ENCODE assay signal across 8 mouse cellular contexts in the genomic region with DNA sequence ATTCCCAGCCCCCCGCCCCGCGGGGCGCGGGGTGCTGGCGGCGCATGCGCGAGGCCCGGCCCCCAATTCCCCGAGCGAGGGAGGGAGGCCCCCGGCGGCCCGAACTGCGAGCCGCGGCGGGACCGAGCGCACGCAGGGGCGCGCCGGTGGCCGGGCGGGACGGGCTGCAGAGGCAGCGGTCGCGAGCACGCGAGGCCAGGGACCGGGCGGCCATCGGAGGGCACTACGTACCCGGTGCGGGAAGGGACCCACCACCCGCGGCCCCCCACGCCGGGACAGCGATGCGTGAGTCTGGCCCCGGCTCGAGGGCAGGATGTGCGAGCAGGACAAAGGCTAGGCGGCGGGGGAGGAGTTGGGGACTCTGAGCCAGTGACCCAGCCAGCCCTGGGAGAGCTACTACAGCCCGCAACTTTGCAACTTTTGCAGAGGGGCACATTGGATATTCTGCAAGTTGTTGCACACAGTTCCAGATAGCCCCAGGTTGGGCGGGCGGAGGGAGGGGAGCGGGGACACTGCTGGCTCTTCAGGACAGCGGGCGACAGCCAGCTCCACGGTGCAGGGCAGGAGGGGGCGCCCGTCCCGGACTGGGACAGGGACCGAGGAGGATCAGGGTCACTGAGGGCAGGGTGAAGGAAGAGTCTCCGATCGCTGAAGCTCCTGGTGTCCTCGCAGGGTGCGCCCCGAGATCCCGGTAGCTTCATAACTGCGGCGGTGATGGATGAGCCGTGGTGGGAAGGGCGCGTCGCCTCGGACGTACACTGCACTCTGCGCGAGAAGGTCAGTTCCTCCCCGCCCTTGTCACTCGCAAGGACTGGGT. TPM values are rescaled to one million over a fixed set of nuclear protein-coding genes. Genes with fewer than 3 reads are reported as not detected.
DNase-seq lines count a peak whose midpoint lies in the region; ATAC-seq and TF ChIP-seq lines count a peak whose summit lies in the region.

A gene (plus strand): TSS at position 102 of the 817 bp plus-strand sequence.

- no peaks in the 10 kb centered on the region for H3K27me3 ChIP-seq in forebrain, embryonic 15.5 days

- peak; percentile 89 for ATAC-seq in forebrain, embryonic 15.5 days (replicated peaks)
- ATAC-seq in megakaryocyte, adult 5-6 weeks (ENCODE audit: poor library complexity, severe bottlenecking) = peak; percentile 76

- no peaks in the 10 kb centered on the region for H3K9me3 ChIP-seq in forebrain, embryonic 15.5 days

- H3K4me3 ChIP-seq in forebrain, embryonic 15.5 days = peak within 1 kb of the TSS; percentile 70
- H3K4me3 ChIP-seq in left cerebral cortex, adult 2 months = peak within 1 kb of the TSS; percentile 86

- H3K9ac ChIP-seq in forebrain, embryonic 15.5 days (replicated peaks) = peak within 1 kb of the TSS; percentile 66

- DNase-seq in Muller cell, postnatal 12 days (ENCODE audit: inconsistent ontology term) = peak; percentile 90
- peak; percentile 73 for DNase-seq in cerebellum, adult 11-12 months
- DNase-seq in heart, postnatal 4 days = peak; percentile 81
- peak in 1 of 2 experiments; percentile 67 for DNase-seq in left cerebral cortex, adult 2 months (ENCODE audit: extremely low spot score in 1 of 2, low spot score in 2 of 2)
- DNase-seq in right cerebral cortex, adult 2 months (ENCODE audit: low spot score in 2 of 2) = peak; percentile 15 to 53
- DNase-seq in urinary bladder, postnatal 36 days (ENCODE audit: low spot score in 2 of 2) = peak; percentile 31 to 39

- peak; percentile 7; the same call in 1 of the 2 replicates for TF ChIP-seq CTCF in left cerebral cortex, adult 2 months (IDR thresholded peaks at IDR 0.05)

- H3K4me1 ChIP-seq in forebrain, embryonic 15.5 days = peaks cover 18% of the 10 kb centered on the region

- no peaks in the 10 kb centered on the region for H3K36me3 ChIP-seq in forebrain, embryonic 15.5 days

- H3K4me2 ChIP-seq in forebrain, embryonic 15.5 days (replicated peaks) = peak within 1 kb of the TSS; percentile 71

- WGBS in forebrain, embryonic 15.5 days = under 1% methylated on average over 77 of the region's 79 CpGs

- H3K27ac ChIP-seq in forebrain, embryonic 15.5 days (replicated peaks) = peak within 1 kb of the TSS; percentile 72
- H3K27ac ChIP-seq in left cerebral cortex, adult 2 months = peak within 1 kb of the TSS; percentile 81

- intact Hi-C loops in left cerebral cortex, adult 2 months (cut with DNase I) = loop anchor here (5.0 kb wide), 1 partner anchor 58 kb away; a partner anchor contains a TSS

RNA-seq across cellular contexts. Expression of the gene that starts here (rescaled TPM):
- 11.7 and 13.5 TPM in 2 replicates for polyA plus RNA-seq in forebrain, embryonic 15.5 days (2015; fragmentation: Nextera tagmentation; extraction: Ambion mirVana)
- total RNA-seq in heart, postnatal 4 days (2021) = 10 to 100 TPM; 10.4 to 12.0 TPM
- total RNA-seq in left cerebral cortex, adult 2 months (2021) = 1 to 10 TPM; 3.8 to 4.6 TPM
- total RNA-seq in megakaryocyte, adult 5-6 weeks (2015) = not detected in 2 replicates
- not detected in 2 replicates for total RNA-seq in megakaryocyte, adult 5-6 weeks (2017)

Comparison
In these comparisons a context has a peak if more than half of its experiments do, and no peak if none do; other contexts are left out.
1. RNA of the gene that starts here (total RNA-seq): 10.4 to 12.0 TPM in heart, postnatal 4 days and 3.8 to 4.6 TPM in left cerebral cortex, adult 2 months; not detected in megakaryocyte, adult 5-6 weeks; every median in the first group is over 4 times any median in the second.
2. Peak in ATAC-seq in megakaryocyte, adult 5-6 weeks; RNA of the gene not detected or under 1 TPM.